Mouse (Mus musculus): ENCODE measurements around the gene Bahcc1.

The Bahcc1 gene

DNA sequence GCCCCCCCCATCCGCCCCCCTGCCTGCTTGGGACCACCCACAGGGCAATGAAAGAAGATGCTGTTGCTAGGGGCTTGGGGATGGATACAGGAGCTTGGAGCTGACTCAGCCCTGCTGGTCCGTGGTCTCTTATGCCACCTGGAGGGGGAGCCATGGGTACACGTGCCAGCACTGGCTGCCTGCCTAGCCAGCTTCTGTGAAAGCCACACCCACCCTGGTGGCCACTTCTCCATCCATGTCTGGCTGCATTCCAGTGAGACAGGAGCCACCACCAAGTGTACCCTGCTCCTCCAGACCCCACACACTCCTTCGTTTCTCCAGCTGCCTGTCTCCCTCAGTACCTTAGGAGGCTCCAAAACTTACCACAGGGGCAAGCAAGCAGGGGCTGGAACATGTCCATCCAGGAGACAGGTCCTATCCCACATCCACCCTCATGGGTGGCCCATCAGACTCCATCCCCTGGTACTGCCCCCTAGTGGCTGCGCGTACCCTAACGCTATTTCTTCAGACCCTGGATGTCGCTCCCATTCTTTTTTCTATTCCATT is 29.7 kb downstream of the Bahcc1 start:
- peak; percentile 78 to 85 for DNase-seq

DNA sequence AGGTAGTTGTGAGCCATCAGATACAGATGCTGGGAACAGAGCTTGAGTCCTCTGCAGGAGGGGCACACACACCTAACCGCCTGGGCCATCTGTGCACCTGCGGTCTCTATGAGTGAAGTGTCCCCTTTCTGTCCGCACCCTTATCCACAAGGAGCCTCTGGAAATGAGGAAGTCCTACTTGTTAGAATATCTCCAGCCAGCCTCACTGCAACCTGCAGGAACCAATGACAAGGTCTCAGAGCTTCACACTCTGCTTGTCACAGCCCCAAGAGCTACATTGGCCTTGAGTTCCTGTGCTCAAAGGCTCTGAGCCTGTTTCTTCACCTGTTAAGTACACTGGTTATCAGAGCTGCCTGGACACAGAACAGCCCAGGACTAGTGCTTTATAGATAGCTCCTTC is 30.4 kb downstream of the Bahcc1 start:
- no peak for DNase-seq

DNA sequence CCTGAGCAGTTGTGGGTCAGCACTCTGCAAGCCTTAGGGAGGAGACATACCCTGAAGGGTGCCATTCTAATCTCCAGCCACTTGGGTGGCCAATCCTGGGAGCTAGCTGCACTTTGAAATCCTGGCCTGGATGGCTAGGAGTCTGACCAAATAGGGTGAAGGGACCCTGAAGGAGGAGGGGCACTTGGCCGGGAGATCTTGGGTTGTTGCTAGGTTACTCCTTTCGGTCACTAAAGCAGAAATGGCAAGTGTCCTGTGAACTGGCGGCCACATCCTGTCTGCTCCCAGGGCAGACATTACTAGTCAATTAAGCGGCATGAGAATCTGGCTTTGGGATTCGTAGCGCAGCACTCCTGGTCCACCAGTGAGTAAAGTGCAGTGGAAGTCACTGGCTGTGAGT is 31.3 kb downstream of the Bahcc1 start:
- DNase-seq: no peak

DNA sequence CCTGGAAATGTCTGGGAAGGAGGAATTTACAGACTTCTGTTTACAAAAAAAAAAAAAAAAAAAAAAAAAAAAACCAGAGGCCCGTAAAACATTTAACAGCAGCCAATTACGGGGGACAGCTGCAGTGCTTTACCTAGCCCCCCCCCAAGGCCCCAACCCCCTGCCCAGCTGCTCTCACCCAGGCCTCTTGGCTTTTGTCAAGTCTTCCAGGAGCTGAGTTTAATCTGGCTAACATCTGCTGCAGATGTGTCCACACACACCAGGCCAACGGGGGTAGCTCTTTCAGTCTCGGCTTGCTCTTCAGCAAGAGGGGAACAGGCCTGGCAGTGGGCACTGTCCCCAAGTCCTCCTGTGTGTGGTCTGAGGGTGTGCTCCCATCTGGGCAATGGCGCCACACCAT is 32.7 kb downstream of the Bahcc1 start:
- DNase-seq: no peak

DNA sequence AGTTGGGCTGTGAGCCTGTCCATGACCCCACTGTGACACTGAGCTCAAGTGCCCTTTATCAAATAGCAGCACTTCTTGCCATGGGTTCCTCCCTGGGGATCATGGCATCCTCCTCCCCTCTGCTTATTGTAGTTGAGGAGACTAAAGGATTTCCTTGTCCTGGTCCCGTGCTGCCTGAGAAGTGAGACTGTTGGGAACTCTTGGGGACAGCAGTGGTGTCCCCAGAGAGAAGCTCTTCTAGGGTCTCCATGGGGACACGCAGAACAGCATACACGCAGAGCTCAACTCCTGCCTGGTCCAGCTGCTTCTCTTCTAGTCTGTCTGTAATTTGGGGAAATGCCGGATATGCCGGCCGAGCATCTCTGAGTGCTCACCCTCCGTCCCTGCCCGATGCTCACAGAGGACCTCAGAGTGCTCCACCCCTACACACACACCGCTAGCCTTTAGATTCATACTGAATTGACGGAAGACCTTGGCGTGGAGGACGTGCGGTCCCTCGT is 33.6 kb downstream of the Bahcc1 start:
- no peak for DNase-seq

DNA sequence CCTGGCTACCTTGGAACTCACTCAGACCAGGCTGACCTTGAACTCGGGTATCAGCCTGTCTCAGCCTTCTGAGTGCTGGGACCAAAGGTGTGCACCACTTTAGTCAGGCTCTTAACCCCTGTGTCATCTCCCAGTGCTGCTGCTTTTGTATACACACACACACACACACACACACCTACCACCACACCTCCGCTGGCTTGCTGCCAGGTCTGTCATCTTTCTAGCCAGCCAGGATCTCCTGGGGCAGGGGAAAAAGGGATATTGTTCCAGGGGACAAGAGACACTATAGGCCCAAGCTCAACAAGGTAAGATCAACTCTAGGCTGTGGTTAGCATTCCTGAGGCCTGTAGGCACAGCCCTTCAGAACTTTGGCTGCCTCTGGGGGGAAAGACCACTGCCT is 34.5 kb downstream of the Bahcc1 start:
- DNase-seq: peak in 1 of 2 experiments; percentile 56

DNA sequence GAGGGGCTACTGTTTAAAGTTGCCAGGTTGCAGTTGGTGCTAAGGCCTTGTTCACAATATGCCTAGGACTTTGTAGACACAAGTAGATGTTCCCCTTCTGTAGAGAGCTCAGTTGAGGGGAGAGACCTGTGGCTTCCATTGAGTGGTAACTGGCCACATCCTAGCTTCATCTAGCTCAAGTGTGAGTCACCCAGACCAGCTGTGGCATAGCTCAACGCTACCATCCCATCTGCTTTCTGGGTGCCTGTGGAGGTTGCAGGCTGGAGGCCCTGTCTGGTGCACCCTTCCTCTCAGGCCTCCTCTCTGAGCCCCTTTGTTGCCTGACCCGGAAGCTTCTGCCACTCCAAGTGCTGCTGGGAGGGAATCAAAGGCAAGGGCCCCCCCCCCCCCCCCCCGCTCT is 34.9 kb downstream of the Bahcc1 start:
- no peak for DNase-seq

DNA sequence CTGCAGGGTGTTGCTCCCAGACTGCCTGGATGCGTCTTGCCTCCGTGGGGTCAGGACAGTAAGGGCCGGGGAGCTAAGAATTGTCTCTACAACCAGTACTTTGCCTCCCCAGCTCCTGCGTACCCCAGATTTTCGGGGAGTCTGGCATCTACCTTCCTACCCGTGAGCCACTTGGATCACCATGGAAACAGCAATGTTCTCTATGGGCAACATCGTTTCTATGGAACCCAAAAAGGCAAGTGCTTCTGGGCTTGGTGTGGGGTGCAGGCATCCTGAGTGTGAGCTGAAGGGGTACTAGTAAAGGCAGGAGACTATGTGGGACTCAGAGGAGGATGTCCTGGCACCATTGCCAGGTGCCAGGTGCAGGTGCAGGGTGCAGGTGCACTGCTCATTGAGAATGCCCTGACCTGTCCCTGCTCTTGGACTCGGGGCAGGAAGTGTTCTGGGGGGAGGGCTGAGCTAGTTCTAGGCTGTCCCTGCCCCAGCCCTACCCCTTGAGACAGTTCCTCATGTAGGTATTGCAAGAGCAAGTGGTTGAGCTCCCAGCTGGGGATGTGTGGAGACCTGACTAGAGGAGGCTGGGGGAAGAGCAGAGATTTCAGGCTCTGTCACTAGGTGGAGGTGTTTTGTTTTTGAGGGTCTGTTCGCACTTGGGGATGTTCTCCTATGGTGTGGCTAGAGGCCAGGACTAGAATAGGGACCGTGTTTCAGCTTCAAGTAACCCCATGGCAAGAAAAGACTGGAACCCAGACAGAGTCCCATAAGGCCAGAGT is 35.6 kb downstream of the Bahcc1 start:
- no peak for DNase-seq

DNA sequence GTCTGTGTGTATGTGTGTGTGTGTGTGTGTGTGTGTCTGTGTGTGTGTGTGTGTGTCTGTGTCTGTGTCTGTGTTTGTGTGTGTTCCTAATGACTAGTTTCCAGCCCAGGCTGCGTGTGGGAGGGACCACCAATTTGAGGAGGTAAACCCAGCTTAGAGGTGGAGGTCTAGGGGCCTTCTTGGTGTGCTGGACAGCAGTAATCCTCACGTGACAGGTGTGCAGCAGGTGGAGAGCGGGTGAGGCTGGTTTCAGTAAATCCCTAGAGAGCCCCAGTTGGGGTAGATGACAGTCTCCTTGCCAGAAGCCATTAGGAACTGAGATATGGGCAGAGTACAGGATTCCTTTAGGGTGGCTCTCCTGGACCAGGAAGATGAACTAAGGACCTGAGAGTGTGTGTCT is 36.3 kb downstream of the Bahcc1 start:
- DNase-seq: no peak

DNA sequence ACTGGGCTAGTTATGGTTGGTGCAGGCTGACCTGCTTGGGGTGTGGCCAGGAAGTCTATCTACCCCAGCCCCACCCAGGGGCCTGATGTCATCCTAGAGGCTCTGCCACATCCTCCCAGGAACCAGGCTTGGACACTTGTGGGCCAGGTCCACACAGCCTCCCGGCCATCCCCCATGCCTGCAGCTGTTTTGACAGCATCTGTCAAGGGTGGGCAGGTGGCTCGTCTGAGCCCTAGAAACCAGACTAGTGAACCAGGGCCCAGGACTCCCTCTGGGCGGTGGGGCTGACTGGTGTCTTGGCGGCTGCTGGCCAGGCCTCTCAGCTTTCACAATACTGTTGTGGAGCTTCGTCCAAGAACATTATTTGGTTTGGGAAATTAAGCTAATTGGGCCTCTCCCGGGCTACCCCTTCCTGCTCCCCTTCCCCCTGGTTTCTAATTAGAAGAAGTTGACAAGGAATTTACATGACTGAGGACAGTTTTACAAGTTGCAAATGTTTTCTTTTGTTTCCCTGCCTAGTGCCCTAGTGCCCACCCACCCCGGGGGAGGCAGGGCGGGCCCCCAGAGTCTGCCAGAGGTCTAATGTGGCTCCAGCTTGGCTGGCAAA is 36.9 kb downstream of the Bahcc1 start:
- DNase-seq: no peak

DNA sequence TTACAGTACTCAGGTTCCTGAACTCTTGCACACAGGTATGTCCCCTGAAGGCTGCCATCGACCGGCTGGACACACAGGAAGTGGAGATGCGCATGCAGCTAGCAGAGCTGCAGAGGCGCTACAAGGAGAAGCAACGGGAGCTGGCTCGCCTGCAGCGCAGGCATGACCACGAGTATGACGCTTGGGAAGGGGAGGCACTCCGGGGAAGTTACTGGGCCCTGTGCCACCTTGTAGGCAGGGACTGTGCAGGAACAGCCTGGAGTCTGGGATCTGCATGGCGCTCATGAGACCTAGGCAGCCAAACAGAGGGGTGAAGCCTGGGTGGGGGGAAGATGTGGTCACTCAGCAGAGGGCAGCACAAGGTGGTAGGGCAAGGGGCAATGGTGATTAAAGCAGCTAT is 46.6 kb downstream of the Bahcc1 start:
- no peak for DNase-seq

DNA sequence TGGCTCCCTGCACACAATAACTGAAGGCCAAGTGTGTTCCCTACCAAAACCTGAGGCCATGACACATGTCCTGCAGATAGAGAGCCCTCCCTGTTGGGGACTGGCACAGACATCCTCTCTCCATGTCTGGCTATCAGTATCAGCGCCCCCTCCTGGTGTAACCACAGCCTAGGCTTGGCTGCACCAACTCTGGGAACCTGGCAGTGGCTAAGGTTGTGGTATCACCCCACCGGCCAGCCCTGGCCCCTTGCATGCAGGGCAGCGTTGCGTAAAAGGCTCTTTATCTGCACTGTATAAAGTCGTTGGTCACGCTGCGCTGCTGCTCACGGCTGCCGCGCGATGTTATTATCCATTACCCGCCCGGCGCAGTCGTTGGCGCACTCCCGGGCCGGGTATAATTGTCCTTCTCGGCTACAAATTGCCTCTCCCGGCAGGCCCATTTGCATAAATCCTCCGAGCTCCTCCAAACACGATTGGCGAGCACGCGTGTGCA is 47.6 kb downstream of the Bahcc1 start:
- DNase-seq: peak; percentile 76 to 87

DNA sequence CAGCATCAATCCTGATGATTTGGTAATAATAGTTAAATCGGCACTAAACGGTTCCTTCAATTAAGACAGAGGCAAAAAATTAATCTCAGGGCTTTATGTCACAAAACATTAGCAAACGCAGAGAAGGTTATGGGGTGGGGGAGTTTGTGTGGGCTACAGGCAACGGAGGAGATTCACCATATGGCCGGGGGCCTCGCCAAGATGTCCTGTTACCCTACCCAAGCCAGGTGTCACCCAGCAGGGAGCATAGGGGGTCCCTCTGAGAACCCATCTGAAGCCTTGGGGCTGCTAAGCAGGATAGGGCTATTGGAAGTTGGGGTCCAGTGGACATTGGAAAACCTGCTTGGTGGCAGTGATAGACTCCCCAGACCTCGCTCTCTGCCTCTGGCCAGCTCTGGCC is 48.0 kb downstream of the Bahcc1 start:
- peak; percentile 41 to 60 for DNase-seq

DNA sequence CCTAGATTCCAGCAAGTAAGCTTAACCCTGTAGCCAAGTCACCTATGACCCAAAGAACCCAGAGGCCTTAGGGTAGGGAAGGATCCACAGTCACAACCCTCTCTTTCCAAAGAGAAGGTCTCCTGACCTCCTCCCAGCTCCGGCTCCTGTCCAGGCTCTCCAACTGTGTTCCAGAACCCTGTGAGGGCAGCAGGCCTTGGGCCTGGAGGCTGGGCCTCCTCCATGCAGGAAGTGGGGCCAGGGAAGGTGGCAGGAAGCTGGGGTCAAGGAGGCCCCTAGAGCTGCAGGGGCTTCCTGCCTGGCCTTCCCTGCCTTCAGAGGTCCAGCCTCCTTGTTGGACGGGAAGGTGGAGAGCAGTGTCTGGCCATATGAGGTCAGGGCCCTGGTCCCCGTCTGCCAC is 48.5 kb downstream of the Bahcc1 start:
- peak in 1 of 2 experiments; percentile 34 for DNase-seq

DNA sequence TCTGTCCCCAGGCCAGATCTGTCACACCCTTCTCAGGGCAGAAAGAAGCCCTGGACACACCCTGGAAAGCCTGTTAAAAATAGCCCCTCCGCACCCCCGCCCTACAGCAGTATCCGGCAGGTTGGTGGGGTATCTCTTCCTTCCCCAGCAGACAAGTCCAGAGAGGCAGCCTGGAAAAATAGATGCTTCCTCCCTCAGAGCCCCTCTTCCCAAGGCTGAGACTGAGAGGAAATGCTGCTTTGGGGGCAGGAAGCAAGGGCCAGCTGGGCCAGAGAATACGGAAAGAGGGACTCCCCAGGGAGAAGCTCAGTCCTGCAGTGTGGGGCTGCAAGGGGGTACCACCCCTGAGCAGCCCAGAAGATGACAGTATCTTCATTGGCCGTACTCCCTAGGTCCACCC is 50.8 kb downstream of the Bahcc1 start:
- DNase-seq: no peak

DNA sequence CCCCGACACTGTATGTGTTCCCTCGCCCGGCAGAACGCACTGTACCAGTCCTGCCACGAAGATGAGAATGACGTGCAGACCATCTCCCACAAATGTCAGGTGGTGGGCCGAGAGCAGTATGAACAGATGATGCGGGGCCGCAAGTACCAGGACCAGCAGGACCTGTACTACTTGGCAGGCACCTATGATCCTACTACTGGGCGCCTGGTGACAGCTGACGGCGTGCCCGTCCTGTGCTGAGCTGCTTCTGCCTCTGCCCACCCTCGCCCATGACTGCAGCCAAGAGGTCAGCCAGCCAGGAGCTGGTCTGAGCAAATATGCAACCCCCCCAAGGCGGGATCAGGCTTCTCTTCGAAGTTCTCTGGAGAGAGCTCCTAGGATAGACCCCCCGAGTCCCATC is 56.9 kb downstream of the Bahcc1 start:
- no peak for DNase-seq

DNA sequence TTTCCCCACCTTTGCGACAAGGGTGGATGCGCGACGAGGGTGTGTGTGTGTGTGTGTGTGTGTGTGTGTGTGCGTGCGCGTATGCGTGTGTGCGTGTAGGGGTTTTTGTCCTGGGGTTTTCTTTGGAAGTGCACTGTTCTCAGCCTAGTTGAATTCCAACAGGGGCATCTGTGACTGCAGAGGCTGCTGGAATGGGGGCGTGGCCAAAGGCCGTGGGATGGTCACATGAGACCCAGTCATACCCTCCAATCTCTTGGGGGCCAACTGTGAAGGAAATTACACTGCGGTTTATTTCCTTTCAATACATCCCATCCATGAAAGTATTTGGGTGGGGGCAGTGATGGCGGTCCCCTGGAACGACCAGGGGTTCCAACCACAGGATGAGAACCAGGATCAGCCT is 57.5 kb downstream of the Bahcc1 start:
- DNase-seq: no peak

DNA sequence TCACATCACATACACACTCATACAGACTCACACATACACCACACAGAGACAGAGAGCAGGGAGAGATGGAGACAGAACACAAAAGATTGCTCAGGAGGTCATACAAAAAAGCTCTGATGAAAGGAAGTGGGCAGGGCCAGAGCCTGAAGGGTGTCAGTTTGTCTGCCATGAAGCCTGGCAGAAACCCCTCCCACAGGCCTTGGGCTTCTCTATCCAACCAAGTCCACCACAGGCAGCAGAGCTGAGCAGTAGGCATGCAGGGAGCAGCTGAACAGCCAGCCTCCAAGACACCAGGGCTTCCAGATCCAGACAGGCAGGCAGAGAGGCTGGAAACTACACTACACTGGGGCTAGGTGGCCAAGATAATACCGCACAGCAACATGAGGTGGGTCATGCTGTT is 61.0 kb downstream of the Bahcc1 start:
- DNase-seq: no peak

DNA sequence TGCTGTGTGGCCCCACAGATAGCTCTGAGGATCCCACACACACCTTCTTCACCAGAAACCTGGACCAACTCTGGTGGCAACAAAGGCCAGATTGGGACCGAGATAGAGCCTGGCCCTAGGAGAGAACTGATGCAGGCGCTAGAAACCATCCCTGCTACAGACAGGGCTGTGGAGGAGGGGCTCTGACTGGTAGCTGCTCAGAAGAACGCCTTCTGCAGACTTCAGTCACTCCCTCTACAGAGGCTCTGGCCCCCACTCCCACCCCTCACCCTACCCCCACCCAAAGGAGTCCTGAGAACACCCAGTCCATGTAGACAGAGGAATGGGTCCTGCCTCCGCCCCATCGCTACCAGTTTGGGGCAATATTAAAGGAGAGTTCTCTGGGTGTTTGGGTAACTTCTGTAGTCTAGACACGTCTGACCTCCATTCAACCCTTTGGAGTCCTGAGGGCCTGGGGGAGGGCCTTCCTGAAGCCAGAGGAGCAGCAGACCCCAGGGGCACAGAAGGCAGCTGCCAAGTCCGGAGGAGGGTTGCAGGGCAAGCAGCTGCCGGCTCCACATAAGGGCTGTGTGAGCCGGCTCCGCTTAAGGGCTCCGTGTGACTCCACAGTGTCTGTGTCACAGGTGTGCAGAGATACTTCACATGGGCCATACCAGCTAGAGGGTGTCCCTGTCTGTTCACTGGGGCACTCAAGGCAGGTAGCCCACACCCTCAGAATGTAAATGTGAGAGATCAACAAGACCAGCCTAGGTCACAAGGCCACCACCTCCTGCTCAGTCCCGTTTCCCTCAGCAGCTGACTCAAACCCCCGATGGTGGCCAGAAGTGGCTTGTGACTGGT is 63.8 kb downstream of the Bahcc1 start:
- DNase-seq: no peak

DNA sequence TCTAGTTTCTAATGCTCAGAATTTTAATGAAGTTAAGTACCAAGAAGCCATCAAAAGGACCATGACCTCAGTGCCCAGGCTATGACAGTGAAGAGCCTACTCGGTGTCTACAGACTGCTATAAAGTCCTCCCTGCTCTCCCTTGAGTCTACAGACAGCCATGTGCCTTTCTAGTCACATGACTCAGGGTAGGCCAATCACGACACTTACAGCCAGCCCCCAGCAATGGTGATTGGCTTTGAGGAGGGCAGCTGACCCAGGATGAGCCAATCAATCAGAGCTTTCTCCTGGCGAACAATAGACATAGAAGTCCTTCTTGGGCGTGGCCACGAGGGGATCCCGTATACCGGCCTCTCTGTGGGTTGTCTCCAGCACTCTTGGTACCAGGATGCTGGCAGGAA is 65.0 kb downstream of the Bahcc1 start:
- DNase-seq: no peak

DNA sequence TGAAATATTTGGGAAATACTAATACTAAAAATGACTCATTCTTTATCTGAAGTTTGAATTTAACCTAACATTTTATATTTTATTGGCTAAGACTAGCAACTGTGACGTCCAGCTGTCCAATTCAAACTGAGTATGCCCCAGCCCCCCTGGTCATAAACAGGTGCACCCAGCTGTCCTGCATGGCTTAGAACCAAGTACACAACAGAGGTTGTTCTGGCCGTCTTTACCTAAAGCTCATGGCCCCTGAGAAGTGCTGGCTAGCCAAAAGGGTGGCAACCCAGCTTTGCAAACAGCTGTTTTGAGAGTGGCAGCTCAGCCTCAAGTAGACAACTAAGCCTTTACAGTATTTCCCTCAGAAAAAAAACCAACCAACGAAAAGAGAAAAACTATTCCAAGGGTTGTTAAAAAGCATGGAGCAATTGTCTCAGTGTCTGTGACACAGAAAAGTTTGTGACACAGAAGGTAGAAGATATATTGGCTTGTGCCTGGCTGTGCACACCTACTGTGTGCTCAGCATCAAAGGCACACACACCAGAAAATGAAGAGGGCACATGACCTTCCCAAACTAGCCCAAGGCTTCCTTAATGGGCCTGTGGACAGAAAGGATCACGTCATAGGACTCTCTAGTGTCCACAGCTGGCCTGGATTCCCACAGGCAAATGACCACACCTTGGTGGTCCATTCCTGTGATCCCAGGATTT is 65.8 kb downstream of the Bahcc1 start:
- no peak for DNase-seq

DNA sequence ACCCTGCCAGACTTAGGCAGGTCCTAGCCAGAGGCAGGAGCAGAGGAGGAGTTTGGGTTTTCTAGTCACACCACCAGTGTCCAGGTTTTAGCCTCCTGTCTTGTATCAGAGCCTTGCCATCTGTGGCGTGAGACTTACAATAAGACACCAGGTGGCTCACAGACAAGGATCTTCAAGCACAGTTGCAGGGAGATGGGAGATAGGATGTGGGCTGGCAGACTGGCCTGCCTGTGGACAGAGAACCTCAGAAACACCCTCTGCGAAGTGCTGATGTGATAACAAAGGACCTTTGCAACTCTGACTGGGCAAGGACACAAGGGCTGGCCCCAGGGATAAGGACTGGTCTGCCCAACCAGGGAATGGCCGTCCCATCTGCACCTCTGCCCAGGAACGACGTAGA is 66.7 kb downstream of the Bahcc1 start:
- DNase-seq: no peak

DNA sequence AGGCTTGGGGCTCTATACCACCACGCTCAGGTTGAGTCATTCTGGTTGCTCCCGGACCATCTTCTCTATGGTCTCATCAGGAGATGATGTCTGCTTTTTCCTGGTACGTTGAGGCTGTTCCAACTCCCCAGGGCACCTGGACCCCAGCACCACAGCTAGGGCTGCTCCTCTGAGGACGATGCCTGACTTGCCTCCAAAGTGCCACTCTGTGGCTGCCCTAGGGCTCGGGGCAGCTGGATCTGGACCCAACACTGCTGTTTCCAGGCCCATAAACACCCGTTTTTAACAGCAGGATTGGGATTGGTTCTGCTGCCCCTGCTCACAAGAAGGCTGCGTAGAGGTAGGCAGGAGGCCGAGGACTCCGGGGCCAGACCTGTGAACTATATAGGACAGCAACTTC is 70.4 kb downstream of the Bahcc1 start:
- DNase-seq: no peak
